Mouse (Mus musculus) MEL (cell line): ENCODE measurements around the gene Trim52. TPM values are rescaled to one million over a fixed set of nuclear protein-coding genes. Genes with fewer than 3 reads are reported as not detected.

Source experiments
- DNase-seq: peaks from one replicate; pipeline ENCODE4 v3.0.0; 2011; ENCODE audit warnings: low read depth, low spot score
- H3K27ac ChIP-seq: 2 replicates; pipeline ENCODE4 v1.5.1; 2012; ENCODE audit warnings: low read depth, mild to moderate bottlenecking, control low read depth, low read length, moderate library complexity; ENCODE audit not compliant: control insufficient read depth
- H3K27me3 ChIP-seq, 2 experiments: fragments of 150-350 bp in 1 of 2; sonication (generic) in 1 of 2; 2 replicates each; pipeline ENCODE4 v1.6.1; 2012; ENCODE audit warnings: low read length in 2 of 2, mild to moderate bottlenecking in 2 of 2, improper control_type of control experiment in 1 of 2, moderate library complexity in 1 of 2; ENCODE audit not compliant: insufficient read depth in 2 of 2, control insufficient read depth in 1 of 2
- H3K36me3 ChIP-seq, 2 experiments: 2 replicates each; pipeline ENCODE4 v1.6.1; 2012 to 2014; ENCODE audit warnings: low read length in 2 of 2, improper control_type of control experiment in 1 of 2, inconsistent platforms in 1 of 2, mild to moderate bottlenecking in 1 of 2; ENCODE audit not compliant: insufficient read depth in 2 of 2, control insufficient read depth in 1 of 2
- H3K4me1 ChIP-seq, 2 experiments: fragments of 150-350 bp in 1 of 2; sonication (generic) in 1 of 2; 2 replicates each; pipeline ENCODE4 v1.6.1; 2012; ENCODE audit warnings: low read length in 2 of 2, improper control_type of control experiment in 1 of 2, mild to moderate bottlenecking in 1 of 2; ENCODE audit not compliant: insufficient read depth in 2 of 2, control insufficient read depth in 1 of 2
- H3K4me3 ChIP-seq, 2 experiments: fragments of 150-350 bp in 1 of 2; sonication (generic) in 1 of 2; 2 replicates each; pipeline ENCODE4 v1.5.1; 2012; ENCODE audit warnings: low read depth in 2 of 2, low read length in 2 of 2, mild to moderate bottlenecking in 2 of 2, moderate library complexity in 2 of 2, control low read depth in 1 of 2, improper control_type of control experiment in 1 of 2; ENCODE audit not compliant: control insufficient read depth in 1 of 2, insufficient read depth in 1 of 2
- H3K79me2 ChIP-seq: 2 replicates; pipeline ENCODE4 v1.6.1; 2012; ENCODE audit warnings: mild to moderate bottlenecking, low read length, moderate library complexity; ENCODE audit not compliant: control insufficient read depth, poor library complexity, insufficient read depth
- H3K9ac ChIP-seq: 2 replicates; pipeline ENCODE4 v1.6.1; 2012; ENCODE audit warnings: low read depth, mild to moderate bottlenecking, control low read depth, low read length, moderate library complexity; ENCODE audit not compliant: control insufficient read depth, poor library complexity, severe bottlenecking
- H3K9me3 ChIP-seq: fragments of 150-350 bp; sonication (generic); replicated peaks from 2 replicates; pipeline ENCODE4 v1.6.1; 2012; ENCODE audit warnings: mild to moderate bottlenecking, low read length, improper control_type of control experiment, moderate library complexity; ENCODE audit not compliant: insufficient read depth
- CTCF ChIP-seq, 3 experiments: IDR thresholded peaks in 2 of 3; conservative IDR thresholded peaks in 1 of 3; 2 replicates each; pipeline ENCODE4 v1.5.1; 2011 to 2012; ENCODE audit warnings: low read length in 3 of 3, low read depth in 2 of 3, mild to moderate bottlenecking in 2 of 3, improper control_type of control experiment in 1 of 3, inconsistent platforms in 1 of 3, mixed read lengths in 1 of 3, moderate library complexity in 1 of 3; ENCODE audit not compliant: control insufficient read depth in 1 of 3, insufficient read depth in 1 of 3, poor library complexity in 1 of 3, severe bottlenecking in 1 of 3
- EP300 ChIP-seq, 2 experiments: IDR thresholded peaks; 2 replicates each; pipeline ENCODE4 v1.6.1; 2011; ENCODE audit warnings: improper control_type of control experiment in 2 of 2, low read length in 2 of 2, low read depth in 1 of 2, mild to moderate bottlenecking in 1 of 2
- SMC3 ChIP-seq: IDR thresholded peaks from 2 replicates; pipeline ENCODE4 v1.6.1; 2011; ENCODE audit warnings: low read depth, low read length, improper control_type of control experiment
- TAL1 ChIP-seq: IDR thresholded peaks from 2 replicates; pipeline ENCODE4 v1.6.1; 2012; ENCODE audit warnings: mild to moderate bottlenecking, inconsistent platforms, low read length, moderate library complexity, mixed read lengths
- polyA plus RNA-seq, 2 experiments: library from polyadenylated mRNA; stranded (reverse) in 1 of 2; unstranded in 1 of 2; fragments of >175 nt in 1 of 2; fragments of >200 nt in 1 of 2; gene quantifications; 2 replicates each; pipeline versions ENCODE4 v1.2.1 to v1.2.4; 2012; ENCODE audit warnings: low replicate concordance in 2 of 2, low read depth in 1 of 2; ENCODE audit not compliant: insufficient read length in 2 of 2, insufficient read depth in 1 of 2, missing spikeins in 1 of 2
- total RNA-seq: library from RNA; depleted of rRNA; stranded (reverse); fragments of 300-350 nt; gene quantifications from 2 replicates; pipeline ENCODE4 v1.2.3, GENCODE M21; 2012; rRNA removed

Trim52 gene
- total and polyA plus RNA-seq, 3 experiments = not detected

DNA sequence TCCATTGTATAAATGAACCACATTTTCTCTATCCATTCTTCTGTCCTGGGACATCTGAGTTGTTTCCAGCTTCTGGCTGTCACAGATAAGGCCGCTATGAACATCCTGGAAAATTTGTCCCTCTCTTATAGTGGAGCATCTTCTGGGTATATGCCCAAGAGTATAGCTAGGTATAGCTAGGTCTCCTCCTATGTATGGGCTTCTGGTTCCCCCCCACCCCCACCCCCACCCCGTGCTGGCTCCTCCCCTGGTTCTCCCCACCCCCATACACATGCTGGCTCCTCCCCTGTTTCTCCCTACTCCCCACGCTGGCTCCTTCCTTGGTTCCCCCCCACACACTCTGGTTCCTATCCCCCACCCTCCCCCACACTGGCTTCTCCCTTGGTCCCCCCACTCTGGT, 78.0 kb downstream of the Trim52 start:
- peaks cover 0 to 18% of the 10 kb centered on the region in 2 experiments; a peak in 2 of 4 replicates for H3K36me3 ChIP-seq
- H3K27me3 ChIP-seq = no peaks in the 10 kb centered on the region
- H3K9ac ChIP-seq = no peak overlapping the region
- H3K4me3 ChIP-seq = no peak overlapping the region
- DNase-seq = no peak
- no peaks in the 10 kb centered on the region for H3K9me3 ChIP-seq
- H3K27ac ChIP-seq = no peak overlapping the region
- peaks cover 9 to 18% of the 10 kb centered on the region in 2 experiments for H3K4me1 ChIP-seq
- H3K79me2 ChIP-seq = no peaks in the 10 kb centered on the region
- no peak for TF ChIP-seq CTCF (IDR thresholded peaks at IDR 0.05 in 2 of 3, conservative IDR thresholded peaks at IDR 0.05 in 1 of 3; ENCODE audit: control insufficient read depth in 1 of 3, insufficient read depth in 1 of 3, low read depth in 2 of 3, low read length in 3 of 3, poor library complexity in 1 of 3, severe bottlenecking in 1 of 3)
- TF ChIP-seq SMC3 = no peak
- TF ChIP-seq EP300 (IDR thresholded peaks at IDR 0.05; ENCODE audit: low read depth in 1 of 2, low read length in 2 of 2) = no peak
- TF ChIP-seq TAL1 = no peak

Other genes starting within 250 kb of the Trim52 start
- not detected in 2 replicates for gene Spry2, start 209.4 kb upstream of the Trim52 start, total RNA-seq
- under 1 TPM in 1 of 2 experiments, not detected in 1; 0.07 TPM for gene Spry2, start 209.4 kb upstream of the Trim52 start, polyA plus RNA-seq